ENCODE assay signal across 17 mouse cellular contexts in the genomic region with DNA sequence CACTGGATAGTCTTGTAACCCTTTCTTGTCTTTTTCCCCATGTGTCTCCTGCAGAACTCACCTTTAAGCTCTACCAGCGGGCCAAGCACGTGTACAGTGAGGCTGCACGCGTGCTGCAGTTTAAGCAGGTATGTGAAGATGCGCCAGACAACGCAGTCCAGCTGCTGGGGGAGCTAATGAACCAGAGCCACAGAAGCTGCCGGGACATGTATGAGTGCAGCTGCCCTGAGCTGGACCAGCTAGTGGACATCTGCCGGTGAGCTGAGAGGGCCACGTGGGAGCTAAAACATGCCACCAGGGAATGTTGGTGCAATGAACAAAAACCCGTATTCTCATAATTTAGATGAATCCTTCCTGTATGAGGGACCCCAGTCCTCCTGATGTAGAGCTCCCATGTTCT. TPM values are rescaled to one million over a fixed set of nuclear protein-coding genes. Genes with fewer than 3 reads are reported as not detected.
"Had no signal": no experiment of that assay in that cellular context is flagged by ENCODE, and none has a peak within 500 bp of the region (broad histone marks: within the 10 kb centered on the region; RNA-seq: fewer than 3 reads in every experiment).

No protein-coding gene starts in this region.

- H3K36me3 ChIP-seq: midbrain, embryonic 12.5 days; neural tube, embryonic 12.5 days had no signal

- H3K4me2 ChIP-seq: lung, embryonic 14.5 days; midbrain, embryonic 12.5 days; neural tube, embryonic 12.5 days had no signal

- DNase-seq: lung, embryonic 14.5 days; lung, postnatal 10 days; lung, postnatal 4 days; midbrain, embryonic 14.5 days; right cerebral cortex, adult 18-20 months; right cerebral cortex, postnatal 25 days; right cerebral cortex, postnatal 4 days; spleen, adult 18-20 months; thymus, adult 18-20 months; thymus, postnatal 14 days; thymus, postnatal 36 days had no signal

- H3K27me3 ChIP-seq: midbrain, embryonic 12.5 days; neural tube, embryonic 12.5 days had no signal

- H3K9ac ChIP-seq: lung, embryonic 14.5 days; midbrain, embryonic 12.5 days; neural tube, embryonic 12.5 days had no signal

- H3K4me3 ChIP-seq: midbrain, embryonic 10.5 days; midbrain, embryonic 12.5 days; myocyte; neural tube, embryonic 12.5 days had no signal

- H3K4me1 ChIP-seq: midbrain, embryonic 10.5 days; midbrain, embryonic 12.5 days; neural tube, embryonic 12.5 days had no signal

- H3K9me3 ChIP-seq: midbrain, embryonic 10.5 days; midbrain, embryonic 12.5 days; neural tube, embryonic 12.5 days had no signal

- H3K27ac ChIP-seq: midbrain, embryonic 10.5 days; midbrain, embryonic 12.5 days; neural tube, embryonic 12.5 days had no signal

- ATAC-seq: midbrain, embryonic 16.5 days had no signal

RNA-seq across cellular contexts. Expression of a gene that starts 59.3 kb away (rescaled TPM):
- total RNA-seq: megakaryocyte-erythroid progenitor cell, adult 5-6 weeks had no signal
